Mouse (Mus musculus) heart, adult 9 months (tissue): Measurements from ENCODE around the gene Cacng3.

Experiments used
- DNase-seq, 2 experiments: peaks; one replicate each; pipeline ENCODE4 v3.0.0; 2022; ENCODE audit warnings: low spot score in 2 of 2

Cacng3 gene

GRCm38 (mm10) chr7:122718540-122718939 lies 48.2 kb downstream of the Cacng3 start:
- no peak for DNase-seq

DNA sequence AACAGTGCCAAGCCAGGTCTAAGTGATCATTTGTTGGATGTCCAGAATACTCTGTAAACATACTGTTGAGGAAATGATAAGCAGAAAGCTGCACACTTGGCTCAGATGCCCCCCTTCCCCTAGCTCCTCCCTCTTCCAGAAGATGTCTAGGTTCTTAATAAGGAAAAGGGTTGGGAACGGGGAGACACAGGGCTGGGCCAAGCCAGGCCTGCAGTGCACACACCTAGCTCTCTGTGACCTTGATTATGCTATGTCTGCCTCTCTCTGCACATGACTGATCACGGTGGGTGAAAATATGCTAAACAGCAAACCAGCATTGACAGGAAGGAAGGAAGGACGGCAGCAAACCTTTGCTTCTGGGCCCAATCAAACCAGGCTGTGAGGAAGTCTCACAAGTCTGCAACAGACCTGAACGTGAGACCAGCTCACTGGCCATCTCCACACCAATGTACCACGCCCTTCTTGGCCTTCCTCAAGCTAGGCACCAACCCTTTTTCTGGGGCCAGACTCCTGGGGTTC lies 53.1 kb downstream of the Cacng3 start:
- no peak for DNase-seq

GRCm38 (mm10) chr7:122726376-122726775 lies 56.1 kb downstream of the Cacng3 start:
- no peak for DNase-seq

DNA sequence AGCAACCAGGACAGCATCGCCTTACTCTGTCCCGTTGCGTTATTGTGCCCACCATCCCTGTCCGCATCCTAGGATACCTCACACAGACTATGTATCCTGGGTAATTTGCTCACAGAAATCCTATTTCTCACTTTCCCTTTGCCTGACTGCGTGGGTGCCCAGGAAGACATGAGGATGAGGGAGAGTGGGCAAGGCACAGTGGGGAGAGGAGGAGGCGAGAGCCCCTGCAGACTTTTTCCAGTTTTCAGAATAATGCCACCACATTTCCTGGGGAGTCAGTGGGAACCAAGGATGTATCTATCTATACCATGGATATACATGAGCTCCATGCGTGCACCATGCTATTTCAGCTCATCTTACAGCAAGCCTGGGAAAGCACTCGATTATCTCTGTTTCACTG lies 57.9 kb downstream of the Cacng3 start:
- DNase-seq: no peak

- no peak for DNase-seq
Observed at GRCm38 (mm10) chr7:122728846-122729245, 58.6 kb downstream of the Cacng3 start.

DNA sequence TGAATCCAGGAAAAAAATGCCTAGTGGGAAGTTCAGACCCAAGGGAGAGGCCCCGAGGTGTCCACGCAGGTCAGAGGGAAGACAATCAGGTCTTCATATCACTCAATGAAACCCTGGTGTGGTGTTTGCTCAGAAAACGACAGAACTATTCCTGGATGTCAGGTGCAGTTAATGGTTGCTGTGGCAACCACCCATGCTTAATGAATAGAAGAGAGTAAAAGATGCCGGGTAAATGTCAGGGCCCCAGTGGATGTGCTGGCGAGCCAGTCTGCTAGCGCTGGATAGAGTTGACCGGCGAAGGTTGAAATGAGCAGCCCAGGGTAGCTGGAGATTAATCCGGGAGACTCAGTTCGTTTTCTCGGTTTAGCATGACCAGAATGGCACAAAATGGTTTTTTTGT lies 65.0 kb downstream of the Cacng3 start:
- DNase-seq: no peak

GRCm38 (mm10) chr7:122738541-122738940 lies 68.2 kb downstream of the Cacng3 start:
- no peak for DNase-seq

GRCm38 (mm10) chr7:122740663-122741062 lies 70.4 kb downstream of the Cacng3 start:
- DNase-seq: no peak

DNA sequence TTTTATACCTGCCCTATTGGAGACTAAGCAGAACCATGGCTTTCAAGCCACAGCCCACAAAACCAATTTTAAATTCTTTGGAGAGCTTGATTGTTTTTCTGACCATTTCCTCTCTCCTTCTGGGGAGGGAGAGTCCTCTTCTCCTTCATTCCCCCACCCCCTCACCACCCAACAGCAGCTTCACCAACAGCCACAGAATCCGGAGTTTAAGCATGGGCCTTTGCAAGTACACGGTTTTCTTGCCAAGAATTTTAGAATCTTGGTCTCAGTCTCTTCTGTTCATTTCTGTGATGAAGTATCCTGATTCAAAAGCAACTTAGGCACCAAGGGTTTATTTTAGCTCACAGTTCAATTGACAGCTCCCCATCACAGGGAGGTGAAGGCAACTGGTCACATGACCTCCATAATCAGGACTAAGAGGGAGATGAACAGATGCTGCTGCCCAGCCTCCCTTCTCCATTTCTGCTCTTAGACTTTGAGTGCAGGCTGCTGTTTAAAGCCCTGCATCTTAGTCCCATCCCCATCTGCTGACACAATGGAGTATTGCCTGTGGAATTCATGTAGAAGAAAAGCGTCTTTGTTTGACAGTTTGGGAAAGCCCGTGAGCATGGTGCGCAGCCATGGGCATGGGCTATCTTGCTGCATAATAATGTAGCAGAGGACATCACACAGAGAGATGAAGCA lies 85.8 kb downstream of the Cacng3 start:
- DNase-seq: no peak

- DNase-seq: no peak
Observed at GRCm38 (mm10) chr7:122758645-122759044, 88.4 kb downstream of the Cacng3 start.

DNA sequence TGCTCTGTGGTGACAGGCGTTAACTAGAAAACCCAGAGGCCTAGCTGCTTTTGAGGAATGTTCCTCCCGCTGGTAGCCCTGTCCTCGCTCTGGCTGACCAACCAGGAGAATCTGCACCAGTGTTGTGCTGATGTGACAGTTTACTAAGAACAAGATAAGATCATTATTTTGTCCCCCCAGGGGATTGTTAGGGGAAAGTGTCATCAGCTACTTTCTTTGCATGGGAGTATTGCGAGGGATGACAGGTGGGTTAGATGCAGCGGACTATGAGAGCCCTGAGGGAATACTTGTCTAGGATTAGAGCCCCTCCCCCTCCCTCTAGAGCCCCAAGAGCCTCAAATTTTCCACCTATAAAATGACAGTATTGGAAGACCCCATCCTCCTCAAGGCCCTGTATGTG lies 94.2 kb downstream of the Cacng3 start:
- no peak for DNase-seq

GRCm38 (mm10) chr7:122768292-122769020 lies 98.2 kb downstream of the Cacng3 start:
- DNase-seq: no peak

DNA sequence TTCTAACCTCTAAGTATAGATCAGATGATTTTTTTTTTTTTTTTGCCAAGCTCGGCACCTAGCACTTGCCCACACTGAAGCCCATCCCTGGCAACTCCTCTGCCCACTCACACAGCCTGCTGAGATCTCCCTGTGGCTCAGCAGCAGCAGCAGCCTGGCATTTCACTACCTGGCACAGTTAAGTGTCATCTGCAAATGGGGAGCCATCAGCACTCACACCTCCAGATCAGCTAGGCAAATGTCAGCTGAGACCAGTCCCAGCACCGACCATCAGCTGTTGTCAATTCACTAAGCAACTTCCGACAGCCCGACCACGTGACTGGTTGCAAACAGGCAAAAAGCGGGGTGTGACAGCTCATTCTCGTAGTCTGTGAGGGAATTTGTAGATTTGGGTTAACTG lies 109.3 kb downstream of the Cacng3 start:
- no peak for DNase-seq

GRCm38 (mm10) chr7:122789929-122790328 lies 119.6 kb downstream of the Cacng3 start:
- DNase-seq: no peak

DNA sequence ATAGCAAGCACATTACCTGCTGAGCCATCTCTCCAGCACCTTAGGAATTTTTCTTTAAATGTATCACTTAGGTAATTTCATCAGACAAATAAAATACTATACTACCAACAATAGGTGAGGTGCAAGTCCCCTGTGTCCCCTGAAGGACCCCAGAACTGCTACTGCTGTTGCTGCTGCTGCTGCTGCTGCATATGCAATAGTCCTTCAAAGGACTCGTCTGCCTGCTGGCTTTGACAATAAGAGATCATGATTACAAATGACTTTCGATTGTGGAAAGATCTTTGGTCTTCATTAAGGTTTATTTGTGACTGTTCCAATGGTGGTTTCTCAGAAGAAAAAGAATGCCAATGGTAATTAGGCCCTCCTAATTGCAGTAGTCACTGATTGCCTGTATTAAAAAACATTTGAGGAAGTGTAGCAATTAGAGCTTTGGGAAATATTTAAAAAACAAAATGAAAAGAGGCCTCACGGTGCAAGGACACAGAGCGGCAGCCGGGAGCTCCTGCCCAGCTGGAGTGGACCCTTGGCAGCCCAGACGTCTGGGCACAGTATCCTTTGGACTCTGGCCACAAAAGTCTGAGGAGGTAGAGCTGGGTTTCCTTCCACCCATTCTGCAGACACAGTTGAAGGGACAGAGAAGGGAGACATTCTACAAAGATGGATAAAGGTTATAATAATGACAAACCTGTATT lies 123.5 kb downstream of the Cacng3 start:
- DNase-seq: no peak

DNA sequence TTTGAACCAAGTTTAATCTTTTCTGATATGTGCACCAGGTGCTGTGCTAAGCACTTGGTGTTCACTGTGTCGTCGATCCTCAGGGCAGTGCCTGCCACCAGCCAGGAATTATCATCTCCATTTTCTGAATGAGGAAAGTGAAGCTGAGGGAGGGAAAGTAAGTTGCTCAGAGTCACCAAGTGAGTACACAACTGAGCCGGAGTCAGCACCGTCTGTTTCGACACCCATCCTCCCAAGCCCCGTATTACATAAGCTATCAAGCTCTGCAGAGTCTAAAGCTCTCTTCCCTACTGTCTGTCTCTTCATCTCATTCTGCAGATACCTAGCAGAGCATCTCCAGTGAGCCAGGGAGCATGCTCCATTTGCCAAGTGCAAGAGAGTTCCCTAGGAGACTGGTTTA lies 124.8 kb downstream of the Cacng3 start:
- DNase-seq: no peak

DNA sequence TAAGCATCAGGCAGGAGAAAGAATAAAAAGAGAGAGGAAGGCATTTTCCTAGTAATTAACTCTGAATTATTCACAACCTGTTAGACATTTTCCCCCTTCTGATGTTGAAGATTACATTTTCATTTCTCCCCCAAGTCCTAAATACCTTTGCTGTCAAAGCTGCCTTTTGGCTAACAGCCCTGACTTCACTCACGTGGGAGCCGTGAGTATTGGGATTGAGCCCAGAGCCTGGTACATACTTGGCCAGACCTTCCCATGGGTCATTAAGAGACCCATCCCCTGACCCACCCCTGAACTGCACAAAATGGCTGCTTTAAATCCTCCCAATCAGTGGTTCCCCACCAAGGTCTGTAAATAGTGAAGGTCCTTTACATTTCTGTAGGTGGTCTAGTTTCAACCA lies 130.5 kb downstream of the Cacng3 start:
- no peak for DNase-seq

DNA sequence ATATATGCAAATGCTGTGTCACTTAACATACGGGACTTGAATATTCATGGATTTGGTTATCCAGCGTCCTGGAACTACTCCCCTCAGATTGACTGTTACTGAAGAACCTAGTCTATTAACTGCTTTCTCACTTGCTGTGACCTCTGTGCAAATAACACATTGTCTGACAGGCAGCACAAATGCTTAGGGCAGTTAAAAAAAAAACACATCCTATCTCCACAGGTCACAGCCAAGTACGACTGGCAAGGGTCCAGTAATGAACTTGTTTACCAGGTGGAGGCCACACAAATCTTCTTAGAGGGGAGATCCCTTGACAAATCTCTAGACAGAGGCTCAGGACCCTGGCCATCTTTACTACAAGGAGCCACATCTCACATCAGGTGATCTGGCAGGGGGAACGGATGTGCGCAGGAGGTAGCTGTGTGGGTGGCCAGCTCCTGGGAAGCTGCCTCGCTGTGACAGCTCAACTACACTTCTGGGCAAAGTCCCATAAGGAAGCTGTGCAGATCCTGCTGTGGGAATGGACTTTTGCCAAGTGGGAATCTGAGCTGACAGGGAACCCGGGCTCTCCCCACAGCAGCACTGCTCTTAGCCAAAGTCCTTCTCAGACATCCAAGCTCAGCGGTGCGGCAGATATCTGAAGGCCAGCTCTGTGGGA lies 133.7 kb downstream of the Cacng3 start:
- DNase-seq: peak; percentile 60 to 82

DNA sequence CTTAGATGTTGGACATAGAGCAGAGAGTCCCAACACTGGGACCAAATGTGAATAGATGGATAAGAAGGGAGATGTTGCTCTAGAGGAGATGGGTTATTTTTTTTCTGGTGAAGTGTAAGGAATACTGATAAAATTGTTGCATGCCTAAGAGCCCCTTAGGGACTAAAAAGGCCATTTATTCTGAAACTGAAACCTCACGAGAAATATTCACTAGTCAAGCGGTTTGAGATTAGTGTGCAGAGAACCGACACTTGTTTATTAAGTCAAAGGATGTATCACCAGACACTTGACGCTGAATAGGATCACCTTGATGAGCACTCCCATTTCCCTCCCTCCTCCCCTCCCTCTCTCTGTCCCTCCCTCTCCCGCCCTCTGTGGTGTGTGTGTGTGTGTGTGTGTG lies 136.2 kb downstream of the Cacng3 start:
- no peak for DNase-seq

DNA sequence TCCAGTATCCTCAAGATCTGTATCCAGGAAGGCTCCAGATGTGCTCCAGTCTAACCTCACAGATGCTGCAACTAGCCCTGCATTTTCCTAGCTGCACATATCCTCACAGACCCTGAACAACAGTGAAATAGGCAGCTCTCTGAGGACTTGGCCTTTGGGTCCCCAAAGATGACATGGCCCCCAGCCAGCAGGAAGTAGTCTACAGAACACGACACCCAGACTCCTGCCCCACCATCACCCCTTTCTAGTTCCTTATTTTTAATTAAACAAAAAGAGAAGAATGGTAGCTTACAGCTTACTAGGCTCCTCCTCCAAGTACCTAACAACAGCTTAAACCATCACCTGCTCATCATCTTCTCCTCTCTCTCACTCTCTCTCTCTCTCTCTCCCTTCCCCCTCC lies 143.4 kb downstream of the Cacng3 start:
- no peak for DNase-seq

GRCm38 (mm10) chr7:122817565-122817964 lies 147.3 kb downstream of the Cacng3 start:
- DNase-seq: no peak
